Mouse (Mus musculus): ENCODE results near the gene Dync2h1.

- no peak for TF ChIP-seq CTCF (conservative IDR thresholded peaks at IDR 0.05; ENCODE audit: insufficient read depth, insufficient read length, low read depth, low read length)
- TF ChIP-seq POLR2A (IDR thresholded peaks at IDR 0.05; ENCODE audit: low read depth, low read length), result no peak
Observed at GRCm38 (mm10) chr9:6901620-6902019, 282.6 kb downstream of the Dync2h1 start.
